Mouse (Mus musculus) cerebellum, postnatal 36 days (tissue): Measurements from ENCODE around the gene Mia2.
"Not testable (repeated sequence)": the region's sequence is repeated elsewhere in the genome, so short reads cannot be mapped to it uniquely, and the experiment has no call there.

Experiments
- DNase-seq, 2 experiments: peaks; one replicate each; pipeline ENCODE4 v3.0.0; 2021 to 2022; ENCODE audit warnings: mixed read lengths in 2 of 2

The Mia2 gene

GRCm38 (mm10) chr12:59095104-59096025, at the start of gene Mia2:
TSS of gene Mia2 (plus strand) at chr12:59095799.
- no peak for DNase-seq

GRCm38 (mm10) chr12:59052470-59052869, 43.1 kb upstream of the Mia2 start:
- DNase-seq = no peak

GRCm38 (mm10) chr12:59053166-59053565, 42.4 kb upstream of the Mia2 start:
- DNase-seq = no peak

GRCm38 (mm10) chr12:59053976-59054375, 41.6 kb upstream of the Mia2 start:
- no peak for DNase-seq

GRCm38 (mm10) chr12:59055196-59055850, 40.3 kb upstream of the Mia2 start:
- DNase-seq = no peak

- DNase-seq = no peak
These were observed 39.4 kb upstream of the Mia2 start for GRCm38 (mm10) chr12:59056222-59056621.

- DNase-seq = not testable (repeated sequence)
These were observed 37.4 kb upstream of the Mia2 start for GRCm38 (mm10) chr12:59058242-59058641.

GRCm38 (mm10) chr12:59060322-59060721, 35.3 kb upstream of the Mia2 start:
- DNase-seq = no peak

- peak; percentile 75 to 76 for DNase-seq
These were observed 34.5 kb upstream of the Mia2 start, which contains the start of gene Trappc6b for GRCm38 (mm10) chr12:59060993-59061595. TSS of gene Trappc6b (minus strand) at chr12:59061472.

- DNase-seq = no peak
These were observed 30.8 kb upstream of the Mia2 start for GRCm38 (mm10) chr12:59064837-59065236.

GRCm38 (mm10) chr12:59065776-59066175, 29.8 kb upstream of the Mia2 start:
- DNase-seq = no peak

- DNase-seq = peak; percentile 96 to 97
These were observed 29.0 kb upstream of the Mia2 start, which contains the start of gene Pnn for GRCm38 (mm10) chr12:59066448-59067077. TSS of gene Pnn (plus strand) at chr12:59066884.

GRCm38 (mm10) chr12:59067095-59067494, 28.5 kb upstream of the Mia2 start:
- no peak for DNase-seq

- no peak for DNase-seq
These were observed 26.8 kb upstream of the Mia2 start for GRCm38 (mm10) chr12:59068791-59069190.

GRCm38 (mm10) chr12:59072286-59072685, 23.3 kb upstream of the Mia2 start:
- DNase-seq = no peak

GRCm38 (mm10) chr12:59074052-59074451, 21.5 kb upstream of the Mia2 start:
- DNase-seq = no peak

GRCm38 (mm10) chr12:59076996-59077395, 18.6 kb upstream of the Mia2 start:
- DNase-seq = no peak

- DNase-seq = no peak
These were observed 17.7 kb upstream of the Mia2 start for GRCm38 (mm10) chr12:59077883-59078282.

- no peak for DNase-seq
These were observed 15.1 kb upstream of the Mia2 start for GRCm38 (mm10) chr12:59080461-59080860.

GRCm38 (mm10) chr12:59084446-59084845, 11.2 kb upstream of the Mia2 start:
- DNase-seq = no peak

GRCm38 (mm10) chr12:59086171-59086570, 9.4 kb upstream of the Mia2 start:
- DNase-seq = no peak

- DNase-seq = no peak
These were observed 2.1 kb upstream of the Mia2 start for GRCm38 (mm10) chr12:59093543-59093942.

- no peak for DNase-seq
These were observed 9.2 kb downstream of the Mia2 start for GRCm38 (mm10) chr12:59104771-59105170.
